Mouse (Mus musculus): ENCODE results near the gene Itgax.
A peak's percentile ranks its signal among the peaks of the same experiment; 100 is the strongest.
"Not testable (repeated sequence)": the region's sequence is repeated elsewhere in the genome, so short reads cannot be mapped to it uniquely, and the experiment has no call there.

The Itgax gene

DNA sequence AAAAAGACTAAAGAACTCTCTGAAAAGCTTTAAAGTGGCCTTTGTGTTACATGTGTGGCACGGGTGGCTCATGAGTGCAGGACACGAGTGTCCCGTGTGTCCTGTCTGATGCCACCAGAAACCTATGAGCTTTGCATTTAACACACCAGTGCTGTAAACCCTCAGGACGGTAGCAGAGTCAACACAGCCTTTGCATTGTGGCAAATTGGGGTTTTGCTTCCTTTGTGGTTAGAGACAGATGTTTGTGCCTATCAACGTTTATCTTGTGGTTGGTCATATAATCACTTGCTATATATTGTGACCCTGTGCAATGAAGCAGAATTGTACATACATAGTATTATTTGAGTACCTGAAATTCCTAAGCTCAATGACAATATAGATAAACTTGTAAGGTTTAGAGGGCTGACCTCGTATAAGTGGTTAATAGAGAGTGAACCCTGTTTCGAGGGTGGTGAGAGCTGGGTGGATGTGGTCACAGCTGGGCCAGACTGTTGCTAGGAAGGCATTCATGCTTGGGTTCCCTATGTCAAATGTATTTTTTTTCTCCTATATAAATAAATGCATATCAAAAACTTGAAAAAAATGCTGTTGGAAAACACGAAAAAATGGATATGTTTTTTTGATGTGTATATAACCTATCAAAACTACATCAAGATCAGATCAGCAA lies 29.5 kb downstream of the Itgax start:
- not testable (repeated sequence) for DNase-seq (ENCODE audit: low read depth)

DNA sequence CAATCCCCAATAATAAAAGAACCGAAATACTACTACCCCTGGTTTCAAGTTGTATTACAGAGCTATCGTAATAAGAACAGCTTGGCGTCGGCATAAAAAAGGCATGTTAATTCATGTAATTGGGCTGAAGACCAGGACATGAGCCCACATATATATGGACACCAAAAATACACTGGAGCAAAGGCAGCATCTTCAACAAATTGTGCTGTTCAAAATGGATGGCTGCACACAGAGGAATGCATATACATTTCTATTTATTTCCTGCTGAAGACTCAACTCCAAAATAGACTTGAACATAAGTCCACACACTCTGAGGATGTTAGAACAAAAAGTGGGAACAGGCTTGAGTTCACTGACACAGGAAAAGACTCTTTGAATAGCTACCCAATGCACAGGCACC lies 34.7 kb downstream of the Itgax start:
- no peak for DNase-seq (ENCODE audit: low read depth)

DNA sequence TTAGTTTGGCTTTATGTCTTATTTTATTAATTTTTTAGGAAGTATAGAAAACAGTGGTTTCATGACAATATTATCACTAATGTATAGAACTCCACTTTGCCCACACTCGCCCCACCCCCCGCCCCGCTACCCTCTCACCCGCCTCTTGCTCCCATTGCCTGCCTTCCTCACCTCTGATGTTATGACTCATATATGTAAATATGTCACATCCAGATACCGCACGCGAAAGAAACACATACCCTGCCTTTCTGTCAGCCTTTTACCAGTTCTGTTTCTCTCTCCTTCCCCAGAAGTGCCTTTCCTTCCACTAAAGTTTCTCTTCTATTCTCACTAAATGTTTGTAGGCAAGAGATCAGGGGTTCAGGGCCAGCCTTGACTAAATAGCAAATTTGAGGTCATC lies 37.0 kb downstream of the Itgax start:
- no peak for DNase-seq (ENCODE audit: low read depth)

DNA sequence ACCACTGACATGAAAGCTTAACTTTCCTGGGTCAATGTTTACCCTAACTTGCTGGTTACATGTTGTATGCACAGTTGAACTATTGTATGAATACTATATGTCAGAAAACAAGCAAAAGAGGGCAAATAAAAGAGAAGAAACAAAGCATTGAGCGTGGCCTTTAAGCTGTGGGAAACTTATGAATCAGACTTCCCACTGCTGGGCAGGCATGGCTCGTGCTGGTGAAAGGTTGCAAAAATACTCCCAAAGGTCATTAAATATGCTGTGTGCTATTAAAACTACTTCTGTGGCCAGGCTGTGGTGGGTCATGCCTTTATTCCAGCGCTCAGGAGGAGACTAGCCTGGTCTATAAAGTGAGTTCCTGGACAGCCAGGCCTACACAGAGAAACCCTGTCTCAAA lies 40.6 kb downstream of the Itgax start:
- no peak for DNase-seq (ENCODE audit: low read depth)

DNA sequence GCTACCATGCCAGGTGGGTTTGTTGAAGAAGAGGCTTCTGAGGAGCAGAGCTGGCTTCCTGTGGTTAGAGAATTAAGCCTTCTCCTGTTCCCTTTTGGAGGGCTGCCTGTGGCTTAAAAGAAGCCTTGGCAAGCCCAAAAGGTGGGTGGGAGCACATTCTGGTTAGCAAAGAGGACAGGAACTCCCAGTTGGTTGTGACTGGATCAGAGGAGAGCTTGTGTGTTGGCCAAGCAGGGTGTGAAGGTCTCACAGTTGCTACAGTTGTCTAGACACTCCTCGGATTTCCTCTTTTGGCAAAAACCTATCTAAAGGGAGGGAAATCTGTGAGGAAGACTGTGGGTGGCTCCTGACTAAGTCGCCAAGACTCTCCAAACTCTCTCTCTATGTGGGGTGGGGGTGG lies 49.0 kb downstream of the Itgax start:
- peak; percentile 12 for DNase-seq (ENCODE audit: low read depth)

DNA sequence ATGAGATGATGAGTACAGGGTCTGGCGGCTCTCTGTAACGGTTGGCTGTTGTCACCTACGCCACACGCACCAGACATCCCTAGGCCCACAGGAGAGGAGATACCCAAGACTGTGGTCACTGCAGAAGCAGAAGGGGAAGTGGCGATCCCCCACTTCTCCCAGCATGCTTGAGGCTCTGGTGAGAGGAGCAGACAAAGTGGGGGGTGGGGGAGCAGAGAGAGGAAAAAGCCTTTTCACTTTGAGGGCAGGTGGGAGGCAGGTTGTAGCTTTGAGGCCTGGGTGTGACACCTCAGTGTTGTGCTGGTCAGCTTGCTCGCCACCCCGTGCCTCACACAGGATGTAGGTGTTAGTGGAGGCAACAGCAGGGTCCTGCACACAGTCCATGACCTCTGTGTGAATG lies 50.8 kb downstream of the Itgax start:
- no peak for DNase-seq (ENCODE audit: low read depth)

DNA sequence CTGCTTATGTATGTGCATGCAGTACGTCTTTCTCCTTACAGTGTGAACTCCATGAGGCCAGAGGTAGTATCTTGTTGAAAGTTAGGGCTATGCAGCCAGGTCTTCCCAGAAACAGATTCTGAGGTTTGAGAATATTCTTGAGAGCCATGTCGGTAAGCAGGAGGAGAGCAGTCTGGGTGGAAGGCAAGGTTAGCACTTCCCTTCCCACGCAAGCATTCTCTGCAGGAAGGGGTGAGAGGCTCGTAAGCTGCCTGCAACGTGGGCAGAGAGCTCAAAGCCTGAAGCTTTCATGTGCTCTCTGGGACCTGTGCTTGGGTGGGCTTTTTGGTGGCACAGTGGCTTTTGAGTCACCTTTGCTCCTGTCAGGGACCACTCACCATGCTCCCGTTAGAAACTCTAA lies 51.2 kb downstream of the Itgax start:
- no peak for DNase-seq (ENCODE audit: low read depth)

DNA sequence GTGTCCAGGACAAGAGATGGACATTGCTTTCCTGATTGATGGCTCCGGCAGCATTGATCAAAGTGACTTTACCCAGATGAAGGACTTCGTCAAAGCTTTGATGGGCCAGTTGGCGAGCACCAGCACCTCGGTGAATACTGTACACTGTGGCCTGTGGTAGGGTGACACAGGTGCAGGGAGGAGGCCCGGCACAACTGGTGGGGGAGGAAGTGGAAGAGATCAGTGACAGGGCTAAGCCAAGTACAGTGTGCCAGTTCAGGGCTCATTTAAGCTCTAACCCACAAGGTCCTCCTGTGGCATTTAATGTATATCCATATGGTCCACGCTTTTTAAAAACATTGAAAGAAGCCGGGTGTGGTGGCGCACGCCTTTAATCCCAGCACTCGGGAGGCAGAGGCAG lies 52.3 kb downstream of the Itgax start:
- no peak for DNase-seq (ENCODE audit: low read depth)
